25 mouse cellular contexts compared by ENCODE assay signal in the genomic region with DNA sequence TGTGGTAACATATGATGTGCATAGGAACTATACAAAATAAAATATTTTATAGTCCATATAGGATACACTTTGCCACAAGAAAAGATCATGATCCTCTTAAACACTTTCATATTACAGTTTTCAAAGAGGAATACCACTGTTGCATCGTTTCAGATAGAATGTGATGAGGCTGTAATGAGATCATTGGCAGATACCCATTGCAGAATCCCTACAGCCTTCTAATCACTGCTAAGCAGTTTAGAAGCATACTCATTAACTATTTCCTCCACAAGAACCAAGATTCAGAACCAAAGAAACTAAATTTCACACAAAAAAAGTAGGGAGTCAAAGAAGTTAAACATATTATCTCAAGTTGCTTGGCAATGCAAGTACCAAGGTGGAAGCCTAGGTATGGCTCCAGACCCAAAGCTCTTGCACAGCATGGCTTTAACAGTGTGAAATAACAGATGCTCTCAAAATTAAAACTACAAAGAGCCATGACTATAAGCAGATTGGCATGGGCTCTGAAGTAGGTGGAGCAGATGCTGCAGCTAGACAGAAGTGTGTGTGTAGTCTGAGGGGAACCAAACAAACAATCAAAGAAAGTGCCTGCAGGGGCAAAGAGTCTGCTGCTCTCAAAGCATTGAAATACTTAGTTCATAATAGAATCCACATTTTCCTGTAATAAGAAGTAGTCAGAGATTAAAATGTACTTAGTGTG.
DNase-seq lines count a peak whose midpoint lies in the region; ATAC-seq lines count a peak whose summit lies in the region.
"Had no signal": no experiment of that assay in that cellular context is flagged by ENCODE, and none has a peak within 500 bp of the region (broad histone marks: within the 10 kb centered on the region; RNA-seq: fewer than 3 reads in every experiment).

No protein-coding gene starts in this region.

- ATAC-seq in embryonic facial prominence, embryonic 14.5 days (ENCODE audit: low read depth): no peak; the same call in 1 of the 2 replicates
- peak; percentile 70 for ATAC-seq in forebrain, embryonic 16.5 days
- 0 out of 2 replicates have a peak, but pooled peaks have one; percentile 58 for ATAC-seq in midbrain, embryonic 16.5 days
- no peak for ATAC-seq in erythroblast, adult 5-6 weeks (replicated peaks; ENCODE audit: low FRiP score, poor library complexity, severe bottlenecking)
- ATAC-seq: CD4-positive, CD25-positive, alpha-beta regulatory T cell, adult 4 months had no signal

- H3K4me3 ChIP-seq in embryonic facial prominence, embryonic 14.5 days (ENCODE audit: low read depth, low read length): no peak overlapping the region
- H3K4me3 ChIP-seq in embryonic facial prominence, embryonic 10.5 days: no peak overlapping the region
- no peak overlapping the region for H3K4me3 ChIP-seq in forebrain, embryonic 16.5 days (replicated peaks; ENCODE audit: low read length)
- no peak overlapping the region for H3K4me3 ChIP-seq in forebrain, embryonic 10.5 days
- H3K4me3 ChIP-seq in midbrain, embryonic 16.5 days (ENCODE audit: low read depth, low read length): no peak overlapping the region
- no peak overlapping the region for H3K4me3 ChIP-seq in midbrain, embryonic 10.5 days
- H3K4me3 ChIP-seq: embryonic facial prominence, embryonic 13.5 days; erythroblast, embryonic 14.5 days; gastrocnemius, adult 2 months; heart, embryonic 13.5 days; hindbrain, embryonic 15.5 days had no signal

- no peaks in the 10 kb centered on the region for H3K9me3 ChIP-seq in embryonic facial prominence, embryonic 14.5 days (ENCODE audit: control insufficient read depth, low read length)
- no peaks in the 10 kb centered on the region for H3K9me3 ChIP-seq in embryonic facial prominence, embryonic 10.5 days
- no peaks in the 10 kb centered on the region for H3K9me3 ChIP-seq in forebrain, embryonic 16.5 days (ENCODE audit: control insufficient read depth, low read length)
- H3K9me3 ChIP-seq in forebrain, embryonic 10.5 days: no peaks in the 10 kb centered on the region
- H3K9me3 ChIP-seq in midbrain, embryonic 16.5 days (replicated peaks; ENCODE audit: control insufficient read depth, low read length, poor library complexity, severe bottlenecking): no peaks in the 10 kb centered on the region
- no peaks in the 10 kb centered on the region for H3K9me3 ChIP-seq in midbrain, embryonic 10.5 days (replicated peaks)
- H3K9me3 ChIP-seq: embryonic facial prominence, embryonic 13.5 days; G1E; heart, embryonic 13.5 days; hindbrain, embryonic 15.5 days had no signal

- H3K27ac ChIP-seq in embryonic facial prominence, embryonic 14.5 days (replicated peaks; ENCODE audit: low read depth, low read length): no peak overlapping the region
- no peak overlapping the region for H3K27ac ChIP-seq in embryonic facial prominence, embryonic 10.5 days (replicated peaks)
- H3K27ac ChIP-seq in forebrain, embryonic 16.5 days (ENCODE audit: low read length): no peak overlapping the region
- no peak overlapping the region for H3K27ac ChIP-seq in forebrain, embryonic 10.5 days
- H3K27ac ChIP-seq in midbrain, embryonic 16.5 days (ENCODE audit: low read length): no peak overlapping the region
- no peak overlapping the region for H3K27ac ChIP-seq in midbrain, embryonic 10.5 days (replicated peaks)
- H3K27ac ChIP-seq: embryonic facial prominence, embryonic 13.5 days; gastrocnemius, adult 2 months; heart, embryonic 13.5 days; hindbrain, embryonic 15.5 days had no signal

- no peaks in the 10 kb centered on the region for H3K36me3 ChIP-seq in embryonic facial prominence, embryonic 14.5 days (ENCODE audit: control insufficient read depth, insufficient read depth, low read length)
- H3K36me3 ChIP-seq in embryonic facial prominence, embryonic 10.5 days (replicated peaks): no peaks in the 10 kb centered on the region
- H3K36me3 ChIP-seq in forebrain, embryonic 16.5 days (ENCODE audit: control insufficient read depth, insufficient read depth): no peaks in the 10 kb centered on the region
- no peaks in the 10 kb centered on the region for H3K36me3 ChIP-seq in forebrain, embryonic 10.5 days (replicated peaks)
- H3K36me3 ChIP-seq in midbrain, embryonic 16.5 days (ENCODE audit: control insufficient read depth, insufficient read depth, low read length): no peaks in the 10 kb centered on the region
- no peaks in the 10 kb centered on the region for H3K36me3 ChIP-seq in midbrain, embryonic 10.5 days
- H3K36me3 ChIP-seq: embryonic facial prominence, embryonic 13.5 days; G1E; heart, embryonic 13.5 days; hindbrain, embryonic 15.5 days had no signal

- H3K4me2 ChIP-seq in embryonic facial prominence, embryonic 14.5 days (ENCODE audit: low read depth, low read length): no peak overlapping the region
- no peak overlapping the region for H3K4me2 ChIP-seq in forebrain, embryonic 16.5 days (ENCODE audit: low read length)
- H3K4me2 ChIP-seq in midbrain, embryonic 16.5 days (ENCODE audit: low read length): no peak overlapping the region
- H3K4me2 ChIP-seq: embryonic facial prominence, embryonic 13.5 days; heart, embryonic 13.5 days; hindbrain, embryonic 15.5 days had no signal

- no peaks in the 10 kb centered on the region for H3K4me1 ChIP-seq in embryonic facial prominence, embryonic 14.5 days (ENCODE audit: control insufficient read depth, insufficient read depth, low read length)
- no peaks in the 10 kb centered on the region for H3K4me1 ChIP-seq in embryonic facial prominence, embryonic 10.5 days
- no peaks in the 10 kb centered on the region for H3K4me1 ChIP-seq in forebrain, embryonic 16.5 days (replicated peaks; ENCODE audit: control insufficient read depth, insufficient read depth, low read length)
- no peaks in the 10 kb centered on the region for H3K4me1 ChIP-seq in forebrain, embryonic 10.5 days
- no peaks in the 10 kb centered on the region for H3K4me1 ChIP-seq in midbrain, embryonic 16.5 days (ENCODE audit: control insufficient read depth, insufficient read depth, low read length)
- H3K4me1 ChIP-seq in midbrain, embryonic 10.5 days: no peaks in the 10 kb centered on the region
- H3K4me1 ChIP-seq: heart, embryonic 13.5 days; hindbrain, embryonic 15.5 days had no signal

- peak; percentile 27 for DNase-seq in embryonic facial prominence, embryonic 14.5 days (ENCODE audit: low spot score)
- DNase-seq in embryonic facial prominence, embryonic 10.5 days (ENCODE audit: low spot score): no peak
- no peak for DNase-seq in forebrain, embryonic 10.5 days (ENCODE audit: extremely low spot score, low spot score)
- DNase-seq in midbrain, embryonic 10.5 days (ENCODE audit: low spot score): no peak
- DNase-seq: adrenal gland, adult 8-10 months; adrenal gland, postnatal 36 days; B cell, adult 2 months; cerebellum, adult 11-12 months; cerebellum, adult 9-10 months; cerebellum, postnatal 25 days; gastrocnemius, adult 2 months; gastrocnemius, postnatal 25 days; heart, adult 11 months; heart, postnatal 36 days; kidney, adult 11 months; kidney, adult 9 months had no signal

- WGBS in embryonic facial prominence, embryonic 14.5 days: 59% methylated on average over 1 of the region's 1 CpGs
- WGBS in embryonic facial prominence, embryonic 10.5 days: 82% methylated on average over 1 of the region's 1 CpGs
- WGBS in forebrain, embryonic 16.5 days: 56% methylated on average over 1 of the region's 1 CpGs
- 86% methylated on average over 1 of the region's 1 CpGs for WGBS in forebrain, embryonic 10.5 days
- WGBS in midbrain, embryonic 16.5 days: 74% methylated on average over 1 of the region's 1 CpGs
- 79% methylated on average over 1 of the region's 1 CpGs for WGBS in midbrain, embryonic 10.5 days

- H3K9ac ChIP-seq in embryonic facial prominence, embryonic 14.5 days (ENCODE audit: low read depth, low read length): no peak overlapping the region
- H3K9ac ChIP-seq in forebrain, embryonic 16.5 days (replicated peaks; ENCODE audit: low read depth, low read length): no peak overlapping the region
- no peak overlapping the region for H3K9ac ChIP-seq in midbrain, embryonic 16.5 days (ENCODE audit: low read depth, low read length)
- H3K9ac ChIP-seq: embryonic facial prominence, embryonic 13.5 days; heart, embryonic 13.5 days; hindbrain, embryonic 15.5 days had no signal

- H3K27me3 ChIP-seq in embryonic facial prominence, embryonic 14.5 days (replicated peaks; ENCODE audit: control insufficient read depth, insufficient read depth, low read length): no peaks in the 10 kb centered on the region
- no peaks in the 10 kb centered on the region for H3K27me3 ChIP-seq in embryonic facial prominence, embryonic 10.5 days (replicated peaks; ENCODE audit: low read depth, poor library complexity, severe bottlenecking)
- no peaks in the 10 kb centered on the region for H3K27me3 ChIP-seq in forebrain, embryonic 16.5 days (replicated peaks; ENCODE audit: control insufficient read depth, insufficient read depth, low read length)
- no peaks in the 10 kb centered on the region for H3K27me3 ChIP-seq in forebrain, embryonic 10.5 days (ENCODE audit: poor library complexity, severe bottlenecking)
- H3K27me3 ChIP-seq in midbrain, embryonic 16.5 days (ENCODE audit: control insufficient read depth, insufficient read depth, low read depth, low read length): no peaks in the 10 kb centered on the region
- H3K27me3 ChIP-seq in midbrain, embryonic 10.5 days (ENCODE audit: low read depth, poor library complexity, severe bottlenecking): no peaks in the 10 kb centered on the region
- H3K27me3 ChIP-seq: embryonic facial prominence, embryonic 13.5 days; heart, embryonic 13.5 days; hindbrain, embryonic 15.5 days had no signal

Comparison
In these comparisons a context has a peak if more than half of its experiments do, and no peak if none do; other contexts are left out.
1. ATAC-seq: peak in forebrain, embryonic 16.5 days (single experiment) and midbrain, embryonic 16.5 days (single experiment); none in embryonic facial prominence, embryonic 14.5 days (single experiment) and erythroblast, adult 5-6 weeks (single experiment).